Comparison of ENCODE assay signal across 15 mouse cellular contexts in the genomic region with DNA sequence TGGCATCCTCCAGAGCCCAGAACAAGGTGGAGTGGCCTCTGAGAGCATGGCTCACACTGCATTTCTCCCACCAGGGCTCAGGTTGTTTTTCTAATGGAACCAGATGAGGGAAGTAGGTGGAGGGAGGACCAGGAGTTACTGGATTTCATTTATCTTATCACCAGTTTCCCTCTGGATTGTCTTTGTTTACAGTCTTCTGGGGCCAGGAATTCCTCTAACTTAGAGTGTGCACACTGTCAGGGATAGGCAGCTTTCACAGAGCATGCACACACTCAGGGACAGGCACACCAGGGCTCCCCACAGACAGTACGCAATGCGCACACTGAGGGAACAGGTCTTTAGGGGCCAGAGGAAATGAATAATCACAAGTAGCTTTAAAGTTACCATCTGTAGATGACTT. TPM values are rescaled to one million over a fixed set of nuclear protein-coding genes. Genes with fewer than 3 reads are reported as not detected.
DNase-seq lines count a peak whose midpoint lies in the region; ATAC-seq and TF ChIP-seq lines count a peak whose summit lies in the region.
"Had no signal": no experiment of that assay in that cellular context is flagged by ENCODE, and none has a peak within 500 bp of the region (broad histone marks: within the 10 kb centered on the region; RNA-seq: fewer than 3 reads in every experiment).

No protein-coding gene starts in this region.

- no peaks in the 10 kb centered on the region for H3K36me3 ChIP-seq in heart, embryonic 10.5 days
- H3K36me3 ChIP-seq in heart, embryonic 16.5 days (ENCODE audit: control insufficient read depth, insufficient read depth) = 0 out of 2 replicates have a peak, but pooled peaks cover 2% of the 10 kb centered on the region
- no peaks in the 10 kb centered on the region for H3K36me3 ChIP-seq in liver, embryonic 14.5 days (replicated peaks; ENCODE audit: control insufficient read depth, insufficient read depth, low read depth)
- H3K36me3 ChIP-seq: embryonic facial prominence, embryonic 13.5 days; kidney, embryonic 15.5 days; limb, embryonic 12.5 days had no signal

- H3K9ac ChIP-seq in heart, embryonic 16.5 days (ENCODE audit: low read length) = 0 out of 2 replicates have a peak overlapping the region, but pooled peaks have one; percentile 20
- no peak overlapping the region for H3K9ac ChIP-seq in liver, embryonic 14.5 days (replicated peaks)
- H3K9ac ChIP-seq: embryonic facial prominence, embryonic 13.5 days; kidney, embryonic 15.5 days; limb, embryonic 12.5 days had no signal

- no peak for TF ChIP-seq EP300 in liver, embryonic 14.5 days (IDR thresholded peaks at IDR 0.05; ENCODE audit: low read depth)

- peak; percentile 42 for ATAC-seq in heart, embryonic 16.5 days (replicated peaks; ENCODE audit: extremely low read depth, insufficient read depth, low FRiP score)
- ATAC-seq in liver, embryonic 14.5 days (ENCODE audit: insufficient read depth) = no peak
- ATAC-seq: hindbrain, embryonic 16.5 days; midbrain, embryonic 16.5 days had no signal

- 37% methylated on average over 2 of the region's 2 CpGs for WGBS in heart, embryonic 10.5 days
- 58% methylated on average over 2 of the region's 2 CpGs for WGBS in heart, embryonic 16.5 days
- 80% methylated on average over 2 of the region's 2 CpGs for WGBS in liver, embryonic 14.5 days (ENCODE audit: insufficient replicate concordance)

- no peak for TF ChIP-seq CTCF in layer of hippocampus, adult 2 months (conservative IDR thresholded peaks at IDR 0.05)
- TF ChIP-seq CTCF in liver, embryonic 14.5 days (IDR thresholded peaks at IDR 0.05; ENCODE audit: low read depth) = no peak

- H3K4me1 ChIP-seq in heart, embryonic 10.5 days = peaks cover 93% of the 10 kb centered on the region
- H3K4me1 ChIP-seq in heart, embryonic 16.5 days (ENCODE audit: control insufficient read depth, insufficient read depth, low read length) = peaks cover 89% of the 10 kb centered on the region
- H3K4me1 ChIP-seq in liver, embryonic 14.5 days (replicated peaks; ENCODE audit: control insufficient read depth in 2 of 2, insufficient read depth in 2 of 2, low read length in 1 of 2) = peaks cover 34 to 79% of the 10 kb centered on the region in 2 experiments

- no peak overlapping the region for H3K4me3 ChIP-seq in heart, embryonic 10.5 days
- no peak overlapping the region for H3K4me3 ChIP-seq in layer of hippocampus, adult 2 months
- H3K4me3 ChIP-seq in heart, embryonic 16.5 days (ENCODE audit: low read length) = no peak overlapping the region
- H3K4me3 ChIP-seq in liver, embryonic 14.5 days (ENCODE audit: insufficient read depth in 1 of 2, low read depth in 2 of 2, low read length in 2 of 2) = no peak overlapping the region
- H3K4me3 ChIP-seq: embryonic facial prominence, embryonic 13.5 days; kidney, embryonic 15.5 days; limb, embryonic 12.5 days had no signal

- H3K9me3 ChIP-seq in heart, embryonic 10.5 days = no peaks in the 10 kb centered on the region
- no peaks in the 10 kb centered on the region for H3K9me3 ChIP-seq in heart, embryonic 16.5 days (replicated peaks; ENCODE audit: control insufficient read depth, low read length)
- H3K9me3 ChIP-seq in liver, embryonic 14.5 days (ENCODE audit: control insufficient read depth, low read length) = no peaks in the 10 kb centered on the region
- H3K9me3 ChIP-seq: embryonic facial prominence, embryonic 13.5 days; kidney, embryonic 15.5 days; limb, embryonic 12.5 days had no signal

- peak overlapping the region; percentile 16; the same call in 1 of the 2 replicates for H3K4me2 ChIP-seq in heart, embryonic 16.5 days (ENCODE audit: low read depth, low read length)
- 0 out of 2 replicates have a peak overlapping the region, but pooled peaks have one; percentile 3 for H3K4me2 ChIP-seq in liver, embryonic 14.5 days (ENCODE audit: low read depth)
- H3K4me2 ChIP-seq: embryonic facial prominence, embryonic 13.5 days; kidney, embryonic 15.5 days; limb, embryonic 12.5 days had no signal

- H3K27me3 ChIP-seq in heart, embryonic 10.5 days (ENCODE audit: insufficient read depth, poor library complexity, severe bottlenecking) = no peaks in the 10 kb centered on the region
- no peaks in the 10 kb centered on the region for H3K27me3 ChIP-seq in heart, embryonic 16.5 days (ENCODE audit: control insufficient read depth, insufficient read depth, low read length)
- no peaks in the 10 kb centered on the region for H3K27me3 ChIP-seq in liver, embryonic 14.5 days (ENCODE audit: control insufficient read depth, insufficient read depth, low read length)
- H3K27me3 ChIP-seq: embryonic facial prominence, embryonic 13.5 days; kidney, embryonic 15.5 days; limb, embryonic 12.5 days had no signal

- peak overlapping the region; percentile 54; the same call in 1 of the 2 replicates for H3K27ac ChIP-seq in heart, embryonic 10.5 days
- H3K27ac ChIP-seq in layer of hippocampus, adult 2 months = peak overlapping the region; percentile 94; the same call in 1 of the 2 replicates
- peak overlapping the region; percentile 65 for H3K27ac ChIP-seq in heart, embryonic 16.5 days (ENCODE audit: low read length)
- no peak overlapping the region for H3K27ac ChIP-seq in liver, embryonic 14.5 days
- H3K27ac ChIP-seq: embryonic facial prominence, embryonic 13.5 days; kidney, embryonic 15.5 days; limb, embryonic 12.5 days had no signal

- DNase-seq in heart, embryonic 10.5 days (ENCODE audit: low spot score) = no peak
- DNase-seq in heart, adult 8-10 months (ENCODE audit: low spot score) = no peak
- DNase-seq in layer of hippocampus, adult 2 months (ENCODE audit: low spot score in 2 of 2) = no peak
- DNase-seq in layer of hippocampus, adult 18-20 months (ENCODE audit: low spot score in 2 of 2) = no peak
- DNase-seq in liver, embryonic 14.5 days (ENCODE audit: low read depth in 3 of 3, low spot score in 3 of 3) = no peak
- DNase-seq in frontal cortex, postnatal 25 days (ENCODE audit: low spot score in 2 of 2) = no peak
- DNase-seq: cerebellum, postnatal 36 days; gastrocnemius, postnatal 25 days; right cerebral cortex, postnatal 25 days had no signal

RNA-seq across cellular contexts. Expression of a gene that starts 7.4 kb away (rescaled TPM):
- polyA plus RNA-seq in heart, embryonic 10.5 days (2016; fragmentation: Nextera tagmentation; extraction: Ambion mirVana) = 11.5 and 20.1 TPM in 2 replicates
- 10 to 100 TPM; 63.9 to 82.9 (median 76.6) TPM for total RNA-seq in heart, adult 8-10 months (2022)
- total RNA-seq in layer of hippocampus, adult 2 months (2021) = 10 to 100 TPM; 64.9 to 69.3 TPM
- 10 to 100 TPM; 58.1 to 63.0 TPM for total RNA-seq in layer of hippocampus, adult 18-20 months (2021)
- 21.6 and 21.7 TPM in 2 replicates for polyA plus RNA-seq in heart, embryonic 16.5 days (2015; fragmentation: Nextera tagmentation; extraction: Ambion mirVana)
- polyA plus RNA-seq in liver, embryonic 14.5 days (2012; rRNA removed) = 6.6 and 10.5 TPM in 2 replicates
- polyA plus RNA-seq in liver, embryonic 14.5 days (2014; fragmentation: Nextera tagmentation; extraction: Ambion mirVana) = 13.3 and 13.7 TPM in 2 replicates
